Mouse (Mus musculus) bone marrow, adult 2 months (tissue): ENCODE data around the gene Micu1.

Source experiments
- CTCF ChIP-seq: fragments of 200-500 bp; IDR thresholded peaks from 2 replicates; pipeline ENCODE4 v1.5.1; 2011; ENCODE audit warnings: low read length, control low read depth; ENCODE audit not compliant: control insufficient read depth, insufficient read depth
- POLR2A ChIP-seq: fragments of 200-500 bp; IDR thresholded peaks from 2 replicates; pipeline ENCODE4 v1.6.1; 2011; ENCODE audit warnings: low read depth, mild to moderate bottlenecking, control low read depth, low read length, borderline replicate concordance; ENCODE audit not compliant: control insufficient read depth

- TF ChIP-seq CTCF (no peak), POLR2A (no peak)
Measured at GRCm38 (mm10) chr10:59896211-59896610, 193.9 kb downstream of the Micu1 start.
